Mouse (Mus musculus): ENCODE measurements around the gene Scnm1.

GRCm38 (mm10) chr3:95121580-95121979 lies 12.2 kb downstream of the Scnm1 start:
- no peak for TF ChIP-seq CTCF (conservative IDR thresholded peaks at IDR 0.05; ENCODE audit: insufficient read depth, insufficient read length, low read depth, low read length)
- no peak for TF ChIP-seq POLR2A (IDR thresholded peaks at IDR 0.05; ENCODE audit: low read depth, low read length)

Measured in kidney, adult 2 months (tissue).